ENCODE assay signal across 24 mouse cellular contexts in the genomic region with DNA sequence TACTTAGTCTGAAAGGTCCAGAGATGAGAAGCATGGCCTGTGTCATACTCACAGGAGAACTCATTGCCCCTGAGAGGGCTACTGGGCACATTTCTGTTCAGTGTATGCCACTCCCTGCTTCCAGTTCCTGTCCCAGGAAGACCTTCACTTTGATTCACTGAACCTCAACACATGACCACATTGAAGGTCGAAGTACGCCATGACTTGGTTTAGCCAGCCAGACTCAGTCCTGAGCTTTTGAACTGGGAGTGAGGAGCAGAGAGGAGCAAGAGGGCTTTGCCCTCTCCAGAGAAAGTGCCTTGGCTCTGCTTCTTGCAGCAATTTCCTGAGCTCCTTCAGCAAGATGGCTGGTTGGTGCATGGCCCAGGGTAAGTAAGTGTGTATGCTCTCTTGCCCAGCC.
DNase-seq lines count a peak whose midpoint lies in the region; ATAC-seq and TF ChIP-seq lines count a peak whose summit lies in the region.
"Had no signal": no experiment of that assay in that cellular context is flagged by ENCODE, and none has a peak within 500 bp of the region (broad histone marks: within the 10 kb centered on the region; RNA-seq: fewer than 3 reads in every experiment).

No protein-coding gene starts in this region.

- H3K4me2 ChIP-seq in kidney, embryonic 14.5 days (replicated peaks; ENCODE audit: low read depth, low read length), result no peak overlapping the region
- no peak overlapping the region for H3K4me2 ChIP-seq in kidney, postnatal 0 days (ENCODE audit: low read length)
- H3K4me2 ChIP-seq: embryonic facial prominence, embryonic 12.5 days; forebrain, embryonic 13.5 days had no signal

- no peaks in the 10 kb centered on the region for H3K9me3 ChIP-seq in kidney, embryonic 14.5 days (ENCODE audit: control insufficient read depth, low read length)
- no peaks in the 10 kb centered on the region for H3K9me3 ChIP-seq in kidney, postnatal 0 days (replicated peaks; ENCODE audit: low read length)
- H3K9me3 ChIP-seq: embryonic facial prominence, embryonic 10.5 days; embryonic facial prominence, embryonic 12.5 days; forebrain, embryonic 13.5 days; G1E had no signal

- 83% methylated on average over 2 of the region's 2 CpGs for WGBS in kidney, embryonic 14.5 days
- 87% methylated on average over 2 of the region's 2 CpGs for WGBS in kidney, postnatal 0 days

- no peak for TF ChIP-seq CTCF in kidney, postnatal 0 days (IDR thresholded peaks at IDR 0.05; ENCODE audit: low read depth)

- H3K27ac ChIP-seq in kidney, embryonic 14.5 days (ENCODE audit: low read depth, low read length), result no peak overlapping the region
- no peak overlapping the region for H3K27ac ChIP-seq in kidney, postnatal 0 days
- H3K27ac ChIP-seq: embryonic facial prominence, embryonic 10.5 days; embryonic facial prominence, embryonic 12.5 days; forebrain, embryonic 13.5 days had no signal

- no peaks in the 10 kb centered on the region for H3K36me3 ChIP-seq in kidney, embryonic 14.5 days (ENCODE audit: control insufficient read depth, insufficient read depth, low read length)
- H3K36me3 ChIP-seq in kidney, postnatal 0 days (ENCODE audit: insufficient read depth, low read length), result no peaks in the 10 kb centered on the region
- H3K36me3 ChIP-seq: embryonic facial prominence, embryonic 10.5 days; embryonic facial prominence, embryonic 12.5 days; G1E had no signal

- DNase-seq in heart, adult 11 months, result peak; percentile 34
- DNase-seq in heart, adult 18-20 months, result no peak
- peak; percentile 6 for DNase-seq in kidney, adult 18-20 months
- DNase-seq in kidney, adult 8-10 months, result peak; percentile 12 to 54
- no peak for DNase-seq in kidney, postnatal 10 days
- DNase-seq in kidney, postnatal 0 days (ENCODE audit: low spot score), result no peak
- no peak for DNase-seq in kidney, postnatal 4 days
- DNase-seq: adrenal gland, adult 8-10 months; adrenal gland, postnatal 14 days; adrenal gland, postnatal 36 days; B cell, adult 2 months; cerebellum, adult 11-12 months; cerebellum, adult 2 months; cerebellum, adult 9-10 months; cerebellum, postnatal 10 days; cerebellum, postnatal 25 days had no signal

- H3K4me3 ChIP-seq in kidney, embryonic 14.5 days (ENCODE audit: low read length), result no peak overlapping the region
- no peak overlapping the region for H3K4me3 ChIP-seq in kidney, postnatal 0 days (replicated peaks; ENCODE audit: low read depth, low read length)
- H3K4me3 ChIP-seq: embryonic facial prominence, embryonic 10.5 days; embryonic facial prominence, embryonic 12.5 days; forebrain, embryonic 13.5 days had no signal

- no peaks in the 10 kb centered on the region for H3K4me1 ChIP-seq in kidney, embryonic 14.5 days (ENCODE audit: control insufficient read depth, insufficient read depth, low read length)
- no peaks in the 10 kb centered on the region for H3K4me1 ChIP-seq in kidney, postnatal 0 days (replicated peaks; ENCODE audit: insufficient read depth, low read length)
- H3K4me1 ChIP-seq: forebrain, embryonic 13.5 days had no signal

- no peak for ATAC-seq in kidney, embryonic 14.5 days (ENCODE audit: low FRiP score, low TSS enrichment)
- 0 out of 2 replicates have a peak, but pooled peaks have one; percentile 21 for ATAC-seq in kidney, postnatal 0 days (replicated peaks; ENCODE audit: low FRiP score, low read depth)
- ATAC-seq: activated CD4-positive, CD25-positive, alpha-beta regulatory T cell, adult 4 months; CD4-positive, CD25-positive, alpha-beta regulatory T cell, adult 4 months; forebrain, embryonic 13.5 days; Patski had no signal

- H3K9ac ChIP-seq in kidney, embryonic 14.5 days (ENCODE audit: low read depth, low read length), result no peak overlapping the region
- H3K9ac ChIP-seq in kidney, postnatal 0 days (ENCODE audit: low read depth, low read length), result no peak overlapping the region
- H3K9ac ChIP-seq: embryonic facial prominence, embryonic 12.5 days; forebrain, embryonic 13.5 days had no signal

- H3K27me3 ChIP-seq in kidney, embryonic 14.5 days (ENCODE audit: control insufficient read depth, insufficient read depth, low read length), result no peaks in the 10 kb centered on the region
- no peaks in the 10 kb centered on the region for H3K27me3 ChIP-seq in kidney, postnatal 0 days (ENCODE audit: insufficient read depth, low read length)
- H3K27me3 ChIP-seq: embryonic facial prominence, embryonic 12.5 days; forebrain, embryonic 13.5 days had no signal

Comparison
In these comparisons a context has a peak if more than half of its experiments do, and no peak if none do; other contexts are left out.
1. DNase-seq: peak in heart, adult 11 months (single experiment), kidney, adult 18-20 months (single experiment) and kidney, adult 8-10 months (2 of 2); none in heart, adult 18-20 months (0 of 2), kidney, postnatal 10 days (single experiment), kidney, postnatal 0 days (single experiment) and kidney, postnatal 4 days (0 of 2).